Mouse (Mus musculus): ENCODE data around the gene Exoc8.

- TF ChIP-seq HCFC1 (IDR thresholded peaks at IDR 0.05; ENCODE audit: borderline replicate concordance, insufficient read depth, low read length) (no peak), MAFK (IDR thresholded peaks at IDR 0.05; ENCODE audit: insufficient read depth, low read depth, low read length) (no peak)
Measured at GRCm38 (mm10) chr8:124898251-124898905, 873 bp upstream of the Exoc8 start.
